Mouse (Mus musculus) testis, adult 2 months (tissue): ENCODE measurements around the gene Stx7.

Experiments
- CTCF ChIP-seq: fragments of 200-500 bp; IDR thresholded peaks from 2 replicates; pipeline ENCODE4 v1.5.1; 2012; ENCODE audit warnings: low read depth, mild to moderate bottlenecking, inconsistent platforms, low read length, moderate library complexity; ENCODE audit not compliant: control insufficient read depth, insufficient read depth, insufficient replicate concordance
- POLR2A ChIP-seq: fragments of 200-500 bp; IDR thresholded peaks from 2 replicates; pipeline ENCODE4 v1.6.1; 2012; ENCODE audit warnings: low read depth, mild to moderate bottlenecking, inconsistent platforms, low read length, moderate library complexity; ENCODE audit not compliant: control insufficient read depth

DNA sequence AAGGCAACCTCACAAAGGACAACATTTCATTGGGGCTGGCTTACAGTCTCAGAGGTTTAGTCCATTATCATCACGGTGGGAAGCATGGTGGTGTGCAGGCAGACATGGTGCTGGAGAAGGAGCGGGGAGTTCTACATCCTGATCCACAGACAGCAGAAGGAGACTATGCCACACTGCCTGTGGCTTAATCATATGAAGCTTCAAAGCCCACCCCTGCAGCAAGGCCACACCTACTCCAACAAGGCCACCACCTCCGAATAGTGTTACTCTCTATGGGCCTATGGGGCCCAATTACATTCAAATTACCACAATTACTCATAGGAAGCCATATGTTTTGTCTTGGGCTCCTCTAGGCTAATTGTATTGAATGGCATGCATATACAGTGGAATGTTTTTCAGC lies 51.0 kb downstream of the Stx7 start:
- no peak for TF ChIP-seq POLR2A
- TF ChIP-seq CTCF: no peak
